8 mouse cellular contexts compared by ENCODE assay signal in genomic region chr19:6951381-6951968, GRCm38 (mm10). TPM values are rescaled to one million over a fixed set of nuclear protein-coding genes. Genes with fewer than 3 reads are reported as not detected.
DNase-seq lines count a peak whose midpoint lies in the region; ATAC-seq and TF ChIP-seq lines count a peak whose summit lies in the region.

No protein-coding gene starts in this region.

- peaks cover 3% of the 10 kb centered on the region for H3K4me1 ChIP-seq in ES-Bruce4 (ENCODE audit: control insufficient read depth, insufficient read depth, low read length)
- peaks cover 27% of the 10 kb centered on the region for H3K4me1 ChIP-seq in forebrain, embryonic 13.5 days
- peaks cover 11% of the 10 kb centered on the region for H3K4me1 ChIP-seq in lung, adult 2 months (ENCODE audit: control insufficient read depth, insufficient read depth, low read length)

- TF ChIP-seq EP300 in ES-Bruce4 (IDR thresholded peaks at IDR 0.05; ENCODE audit: insufficient read depth, low read depth, low read length): no peak

- H3K4me2 ChIP-seq in forebrain, embryonic 13.5 days: peak overlapping the region; percentile 98

- ATAC-seq in cerebellum, adult (ENCODE audit: insufficient number of reproducible peaks, low FRiP score, low TSS enrichment): peak; percentile 77
- peak; percentile 87 for ATAC-seq in forebrain, embryonic 13.5 days
- ATAC-seq in neutrophil, adult 5-6 weeks (ENCODE audit: extremely low read depth, insufficient number of reproducible peaks, low FRiP score, poor library complexity, severe bottlenecking): peak; percentile 21; the same call in 1 of the 2 replicates

- H3K9me3 ChIP-seq in ES-Bruce4 (replicated peaks; ENCODE audit: control insufficient read depth, insufficient read depth, low read length, poor library complexity, severe bottlenecking): no peaks in the 10 kb centered on the region
- no peaks in the 10 kb centered on the region for H3K9me3 ChIP-seq in forebrain, embryonic 13.5 days (replicated peaks)

- WGBS in forebrain, embryonic 13.5 days: under 1% methylated on average over 35 of the region's 35 CpGs
- WGBS in lung, adult 2 months: under 1% methylated on average over 35 of the region's 35 CpGs

- peak overlapping the region; percentile 75 for H3K9ac ChIP-seq in ES-Bruce4 (ENCODE audit: low read depth, poor library complexity, severe bottlenecking)
- peak overlapping the region; percentile 84 for H3K9ac ChIP-seq in forebrain, embryonic 13.5 days

- no peaks in the 10 kb centered on the region for H3K27me3 ChIP-seq in ES-Bruce4 (ENCODE audit: control insufficient read depth, insufficient read depth, low read length, poor library complexity, severe bottlenecking)
- no peaks in the 10 kb centered on the region for H3K27me3 ChIP-seq in forebrain, embryonic 13.5 days

- peak; percentile 49 for TF ChIP-seq POLR2A in ES-Bruce4 (IDR thresholded peaks at IDR 0.05; ENCODE audit: insufficient read depth, low read length)
- peak; percentile 84 for TF ChIP-seq POLR2A in lung, adult 2 months (IDR thresholded peaks at IDR 0.05; ENCODE audit: borderline replicate concordance, extremely low read depth, low read depth, low read length)

- DNase-seq in heart, postnatal 14 days: peak; percentile 92 to 95
- peak; percentile 94 to 96 for DNase-seq in layer of hippocampus, adult 18-20 months (ENCODE audit: low spot score in 2 of 2)
- DNase-seq in lung, adult 2 months: peak; percentile 93
- DNase-seq in thymus, adult 18-20 months: peak; percentile 73 to 82

- peak overlapping the region; percentile 90 for H3K27ac ChIP-seq in ES-Bruce4 (ENCODE audit: insufficient read depth, low read length)
- H3K27ac ChIP-seq in forebrain, embryonic 13.5 days: peak overlapping the region; percentile 97

- intact Hi-C loops in heart, postnatal 14 days (cut with DNase I): no loop called here

- TF ChIP-seq CTCF in ES-Bruce4 (IDR thresholded peaks at IDR 0.05; ENCODE audit: low read depth, low read length): no peak
- TF ChIP-seq CTCF in lung, adult 2 months (IDR thresholded peaks at IDR 0.05; ENCODE audit: insufficient read depth, low read length): no peak

- H3K36me3 ChIP-seq in ES-Bruce4 (ENCODE audit: control insufficient read depth, insufficient read depth, low read length, poor library complexity, severe bottlenecking): no peaks in the 10 kb centered on the region
- peaks cover 17% of the 10 kb centered on the region; the same call in 1 of the 2 replicates for H3K36me3 ChIP-seq in forebrain, embryonic 13.5 days (ENCODE audit: poor library complexity, severe bottlenecking)

- peak overlapping the region; percentile 85 for H3K4me3 ChIP-seq in ES-Bruce4 (ENCODE audit: low read depth, low read length)
- H3K4me3 ChIP-seq in forebrain, embryonic 13.5 days: peak overlapping the region; percentile 60
- H3K4me3 ChIP-seq in lung, adult 2 months (replicated peaks; ENCODE audit: extremely low read depth, low read depth, low read length): peak overlapping the region; percentile 91

RNA-seq across cellular contexts. Expression of gene Gpr137, which starts 9.2 kb away (rescaled TPM):
- polyA plus RNA-seq in ES-Bruce4 (2011; ENCODE audit: insufficient read depth, insufficient read length, low read depth, missing spikeins): 9.0 and 12.8 TPM in 2 replicates
- polyA plus RNA-seq in forebrain, embryonic 13.5 days (2015; fragmentation: Nextera tagmentation; extraction: Ambion mirVana): 32.4 and 32.8 TPM in 2 replicates
- total RNA-seq in heart, postnatal 14 days (2021): 10 to 100 TPM; 34.1 to 40.0 TPM
- total RNA-seq in layer of hippocampus, adult 18-20 months (2021): 100 to 1,000 TPM; 105 to 108 TPM
- 77.6 and 85.1 TPM in 2 replicates for polyA plus RNA-seq in lung, adult 2 months (2012; rRNA removed)
- total RNA-seq in neutrophil, adult 5-6 weeks (2017): 23.5 and 31.7 TPM in 2 replicates

RNA-seq across cellular contexts. Expression of gene Bad, which starts 9.8 kb away (rescaled TPM):
- 14.6 and 16.2 TPM in 2 replicates for polyA plus RNA-seq in ES-Bruce4 (2011; ENCODE audit: insufficient read depth, insufficient read length, low read depth, missing spikeins)
- 72.4 and 79.3 TPM in 2 replicates for polyA plus RNA-seq in forebrain, embryonic 13.5 days (2015; fragmentation: Nextera tagmentation; extraction: Ambion mirVana)
- total RNA-seq in heart, postnatal 14 days (2021): 10 to 100 TPM; 28.6 to 29.9 TPM
- total RNA-seq in layer of hippocampus, adult 18-20 months (2021): 10 to 100 TPM; 37.8 to 44.4 TPM
- 57.3 and 75.5 TPM in 2 replicates for polyA plus RNA-seq in lung, adult 2 months (2012; rRNA removed)
- 30.8 and 35.0 TPM in 2 replicates for total RNA-seq in neutrophil, adult 5-6 weeks (2017)

RNA-seq across cellular contexts. Expression of gene Kcnk4, which starts 17.2 kb away (rescaled TPM):
- 1.5 TPM in 1 of 2 replicates, not detected in the other for polyA plus RNA-seq in ES-Bruce4 (2011; ENCODE audit: insufficient read depth, insufficient read length, low read depth, missing spikeins)
- 0.25 TPM in 1 of 2 replicates, not detected in the other for polyA plus RNA-seq in forebrain, embryonic 13.5 days (2015; fragmentation: Nextera tagmentation; extraction: Ambion mirVana)
- under 1 TPM in 1 of 2 experiments, not detected in 1; 0.26 TPM for total RNA-seq in heart, postnatal 14 days (2021)
- 10 to 100 TPM; 15.4 to 17.0 TPM for total RNA-seq in layer of hippocampus, adult 18-20 months (2021)
- polyA plus RNA-seq in lung, adult 2 months (2012; rRNA removed): 0.17 TPM in 1 of 2 replicates, not detected in the other
- total RNA-seq in neutrophil, adult 5-6 weeks (2017): not detected in 2 replicates

RNA-seq across cellular contexts. Expression of gene Ppp1r14b, which starts 23.3 kb away (rescaled TPM):
- 151 and 166 TPM in 2 replicates for polyA plus RNA-seq in ES-Bruce4 (2011; ENCODE audit: insufficient read depth, insufficient read length, low read depth, missing spikeins)
- 106 and 139 TPM in 2 replicates for polyA plus RNA-seq in forebrain, embryonic 13.5 days (2015; fragmentation: Nextera tagmentation; extraction: Ambion mirVana)
- total RNA-seq in heart, postnatal 14 days (2021): 100 to 1,000 TPM in 1 of 2 experiments, 10 to 100 TPM in 1; 89.8 to 120 TPM
- 10 to 100 TPM; 60.8 to 61.9 TPM for total RNA-seq in layer of hippocampus, adult 18-20 months (2021)
- 47.1 and 53.6 TPM in 2 replicates for polyA plus RNA-seq in lung, adult 2 months (2012; rRNA removed)
- total RNA-seq in neutrophil, adult 5-6 weeks (2017): 20.1 and 30.6 TPM in 2 replicates

RNA-seq across cellular contexts. Expression of gene Plcb3, which starts 24.8 kb away (rescaled TPM):
- polyA plus RNA-seq in ES-Bruce4 (2011; ENCODE audit: insufficient read depth, insufficient read length, low read depth, missing spikeins): 42.4 and 45.6 TPM in 2 replicates
- polyA plus RNA-seq in forebrain, embryonic 13.5 days (2015; fragmentation: Nextera tagmentation; extraction: Ambion mirVana): 11.0 TPM in 2 replicates
- 10 to 100 TPM; 16.2 to 16.8 TPM for total RNA-seq in heart, postnatal 14 days (2021)
- 10 to 100 TPM; 13.3 to 14.4 TPM for total RNA-seq in layer of hippocampus, adult 18-20 months (2021)
- 109 and 124 TPM in 2 replicates for polyA plus RNA-seq in lung, adult 2 months (2012; rRNA removed)
- total RNA-seq in neutrophil, adult 5-6 weeks (2017): 12.5 and 13.6 TPM in 2 replicates

Comparison
In these comparisons a context has a peak if more than half of its experiments do, and no peak if none do; other contexts are left out.
1. Peak in every context shown above with its lines: DNase-seq, ATAC-seq, H3K4me3 ChIP-seq and H3K27ac ChIP-seq.
2. ATAC-seq: peak in every context shown above with its lines; median percentile 87 in forebrain, embryonic 13.5 days; 77 in cerebellum, adult; 21 in neutrophil, adult 5-6 weeks.
3. RNA of gene Kcnk4, which starts 17.2 kb away (total RNA-seq): 15.4 to 17.0 TPM in layer of hippocampus, adult 18-20 months; 0.26 TPM in heart, postnatal 14 days and not detected in neutrophil, adult 5-6 weeks; every median in the first group is over 10 times any median in the second.